Mouse (Mus musculus) heart, embryonic 14.5 days (tissue): ENCODE data around the gene Mylpf. TPM values are rescaled to one million over a fixed set of nuclear protein-coding genes. Genes with fewer than 3 reads are reported as not detected.
A peak's percentile ranks its signal among the peaks of the same experiment; 100 is the strongest.

ENCODE experiments used
- ATAC-seq: fragments of 200-750 bp; cut with Nextera tagmentation; 2 replicates; pipeline ENCODE4 v1.8.0; 2017; ENCODE audit warnings: low read depth, moderate TSS enrichment; ENCODE audit not compliant: insufficient number of reproducible peaks, insufficient read depth, low FRiP score
- H3K27ac ChIP-seq, 2 experiments: fragments of 200-500 bp in 1 of 2; fragments of 300-500 bp in 1 of 2; sonication (generic) in 1 of 2; replicated peaks in 1 of 2; 2 replicates each; pipeline ENCODE4 v1.5.1; 2012 to 2014; ENCODE audit warnings: low read depth in 2 of 2, low read length in 2 of 2, control low read depth in 1 of 2, mild to moderate bottlenecking in 1 of 2, mixed read lengths in 1 of 2; ENCODE audit not compliant: control insufficient read depth in 1 of 2, insufficient read depth in 1 of 2
- H3K27me3 ChIP-seq: fragments of 300-500 bp; sonication (generic); 2 replicates; pipeline ENCODE4 v1.6.1; 2014; ENCODE audit warnings: mild to moderate bottlenecking, low read length, control low read depth; ENCODE audit not compliant: control insufficient read depth, insufficient read depth
- H3K36me3 ChIP-seq: fragments of 300-500 bp; sonication (generic); 2 replicates; pipeline ENCODE4 v1.6.1; 2014; ENCODE audit warnings: mild to moderate bottlenecking, control low read depth, low read length, mixed read lengths; ENCODE audit not compliant: control insufficient read depth, insufficient read depth
- H3K4me1 ChIP-seq, 2 experiments: fragments of 200-500 bp in 1 of 2; fragments of 300-500 bp in 1 of 2; sonication (generic) in 1 of 2; 2 replicates each; pipeline ENCODE4 v1.6.1; 2012 to 2014; ENCODE audit warnings: low read length in 2 of 2, control low read depth in 1 of 2, mixed read lengths in 1 of 2; ENCODE audit not compliant: control insufficient read depth in 2 of 2, insufficient read depth in 2 of 2
- H3K4me2 ChIP-seq: fragments of 300-500 bp; sonication (generic); 2 replicates; pipeline ENCODE4 v1.6.1; 2014; ENCODE audit warnings: mild to moderate bottlenecking, low read length
- H3K4me3 ChIP-seq, 2 experiments: fragments of 200-500 bp in 1 of 2; fragments of 300-500 bp in 1 of 2; sonication (generic) in 1 of 2; 2 replicates each; pipeline ENCODE4 v1.5.1; 2012 to 2014; ENCODE audit warnings: low read length in 2 of 2, mild to moderate bottlenecking in 2 of 2, control low read depth in 1 of 2, low read depth in 1 of 2, moderate library complexity in 1 of 2; ENCODE audit not compliant: control insufficient read depth in 1 of 2, insufficient read depth in 1 of 2
- H3K9ac ChIP-seq: fragments of 300-500 bp; sonication (generic); 2 replicates; pipeline ENCODE4 v1.6.1; 2014; ENCODE audit warnings: mild to moderate bottlenecking, low read length
- H3K9me3 ChIP-seq: fragments of 300-500 bp; sonication (generic); 2 replicates; pipeline ENCODE4 v1.6.1; 2016; ENCODE audit warnings: low read length, control low read depth; ENCODE audit not compliant: control insufficient read depth
- WGBS: fragments of 180-500 bp; shearing (Covaris S2); extraction: QIAGEN DNeasy Blood & Tissue Kit; methylation state at CpG from one replicate; pipeline ENCODE4 v1.1.7; 2014; 5-methylcytosine and 5-hydroxymethylcytosine counted together
- polyA plus RNA-seq: library from polyadenylated mRNA; unstranded; fragments of >200 nt; fragmentation: Nextera tagmentation; extraction: Ambion mirVana; gene quantifications from 2 replicates; pipeline ENCODE4 v1.2.1, GENCODE M21; 2014

Mylpf gene
- polyA plus RNA-seq, 1 experiment from 2014 or later: 14.9 TPM

DNA sequence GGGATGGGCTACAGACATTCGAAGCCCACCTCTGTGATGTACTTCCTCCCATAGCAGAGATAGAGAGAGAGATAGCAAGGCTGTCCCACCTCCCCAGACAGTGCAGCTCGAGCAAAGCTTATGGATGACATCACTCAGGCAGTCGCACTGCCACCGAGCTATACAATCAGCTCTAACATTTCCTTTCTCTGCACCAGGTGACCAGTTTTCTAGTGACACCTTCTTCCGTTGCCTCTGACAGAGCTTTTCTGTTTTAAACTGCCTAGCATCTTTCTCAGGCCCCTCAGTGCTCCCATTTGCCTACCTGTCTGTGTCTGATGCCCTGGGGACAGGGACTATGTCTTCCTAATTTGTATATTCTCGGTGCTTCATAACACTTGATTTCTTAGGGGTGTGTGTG, 11.8 kb downstream of the Mylpf start:
- Histone ChIP-seq H3K27me3 (no peaks in the 10 kb centered on the region), H3K4me3 (no peak overlapping the region), H3K9me3 (no peaks in the 10 kb centered on the region), H3K27ac (no peak overlapping the region), H3K36me3 (no peaks in the 10 kb centered on the region), H3K4me1 (peaks cover 14 to 18% of the 10 kb centered on the region in 2 experiments), H3K9ac (no peak overlapping the region), H3K4me2 (no peak overlapping the region)
- WGBS: 68% methylated on average over 6 of the region's 6 CpGs
- no peak for ATAC-seq

DNA sequence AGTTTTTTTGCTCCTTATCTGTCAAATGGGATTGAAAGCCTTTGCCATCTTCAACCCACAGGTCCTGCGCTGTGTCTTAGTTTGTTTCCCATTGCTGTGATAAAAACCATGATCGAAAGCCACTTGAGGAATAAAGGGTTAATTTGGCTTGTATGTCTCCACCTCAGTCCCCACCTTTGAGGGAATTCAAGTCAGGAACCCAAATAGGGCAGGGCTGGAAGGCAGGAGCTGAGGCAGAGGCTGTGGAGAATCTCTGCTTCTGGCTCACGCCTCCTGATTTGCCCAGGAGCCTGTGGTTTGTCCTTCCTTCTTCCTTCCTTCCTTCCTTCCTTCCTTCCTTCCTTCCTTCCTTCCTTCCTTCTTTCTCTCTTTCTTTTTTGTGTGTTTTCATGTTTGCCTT, 14.4 kb downstream of the Mylpf start:
- H3K9ac ChIP-seq: no peak overlapping the region
- H3K4me1 ChIP-seq: peaks cover 0 to 3% of the 10 kb centered on the region in 2 experiments
- no peak overlapping the region for H3K27ac ChIP-seq
- ATAC-seq: no peak
- H3K36me3 ChIP-seq: no peaks in the 10 kb centered on the region
- 93% methylated on average over 3 of the region's 3 CpGs for WGBS
- H3K27me3 ChIP-seq: no peaks in the 10 kb centered on the region
- no peaks in the 10 kb centered on the region for H3K9me3 ChIP-seq
- no peak overlapping the region for H3K4me3 ChIP-seq
- no peak overlapping the region for H3K4me2 ChIP-seq

DNA sequence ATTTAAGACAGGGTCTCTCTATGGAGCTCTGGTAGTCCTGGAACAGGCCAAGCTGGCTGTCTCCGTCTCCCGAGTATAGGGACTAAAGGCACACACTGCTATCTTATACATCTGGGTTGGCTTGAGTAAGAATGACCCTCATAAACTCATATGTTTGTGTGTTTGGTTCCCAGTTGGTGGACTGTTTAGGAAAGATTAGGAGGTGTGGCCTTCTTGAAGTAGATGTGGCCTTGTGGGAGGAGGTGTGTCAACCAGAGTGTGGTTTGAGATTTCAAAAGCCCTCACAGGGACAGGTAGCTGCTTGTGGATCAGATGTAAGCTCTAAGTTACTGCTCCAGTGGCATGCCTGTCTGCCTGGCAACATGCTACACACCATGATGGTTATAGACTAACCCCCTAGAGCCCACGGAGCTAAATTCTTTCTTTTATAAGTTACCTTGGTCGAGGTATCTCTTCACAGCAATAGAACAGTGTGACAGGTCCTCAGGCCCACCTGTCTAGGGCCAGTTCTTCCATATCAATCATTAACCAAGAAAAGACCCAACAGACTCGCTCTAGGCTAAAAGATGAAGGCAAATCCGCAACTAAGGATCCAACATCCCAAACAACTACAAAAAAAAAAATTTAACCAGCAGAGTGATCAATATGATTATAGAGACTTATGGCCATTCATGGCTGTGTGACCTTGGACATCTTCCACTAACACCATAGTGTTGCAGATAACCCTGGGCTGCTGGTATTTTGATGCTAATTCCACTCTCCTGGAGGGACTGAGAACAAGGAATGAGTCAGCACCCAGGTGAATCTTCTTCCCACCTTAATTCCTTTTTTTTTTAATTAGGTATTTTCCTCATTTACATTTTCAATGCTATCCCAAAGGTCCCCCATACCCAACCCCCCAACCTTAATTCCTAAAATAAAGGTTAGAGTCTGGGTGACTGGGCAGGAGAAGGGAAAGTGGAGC, 15.1 kb downstream of the Mylpf start:
- no peaks in the 10 kb centered on the region; a peak in 2 of 4 replicates for H3K4me1 ChIP-seq

DNA sequence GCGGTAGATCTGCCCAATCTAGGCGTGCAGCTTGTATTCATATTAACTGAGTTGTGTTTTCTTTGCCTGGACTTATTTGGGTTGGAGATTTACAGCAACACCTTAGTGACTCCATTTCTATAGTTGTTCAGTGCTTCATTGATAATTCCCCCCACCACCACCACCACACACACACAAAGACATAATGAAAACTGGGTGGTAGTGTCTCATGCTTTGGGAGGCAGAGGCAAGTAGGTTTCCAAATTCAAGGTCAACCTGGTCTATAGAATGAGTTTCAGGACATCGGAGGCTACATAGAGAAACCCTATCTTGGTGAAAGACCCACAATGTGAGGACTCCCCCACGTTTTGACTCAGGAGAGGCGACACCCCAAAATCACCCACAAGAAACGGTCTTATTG, 15.9 kb downstream of the Mylpf start:
- Histone ChIP-seq H3K4me3 (no peak overlapping the region), H3K4me2 (no peak overlapping the region), H3K27ac (no peak overlapping the region), H3K36me3 (peaks cover 5% of the 10 kb centered on the region; the same call in 1 of the 2 replicates), H3K9me3 (no peaks in the 10 kb centered on the region), H3K4me1 (no peaks in the 10 kb centered on the region; a peak in 2 of 4 replicates), H3K27me3 (no peaks in the 10 kb centered on the region), H3K9ac (no peak overlapping the region)
- 88% methylated on average over 6 of the region's 6 CpGs for WGBS
- no peak for ATAC-seq

More for the DNA sequence above, 15.1 kb downstream of the Mylpf start:
- no peak for ATAC-seq
- Histone ChIP-seq H3K9me3 (no peaks in the 10 kb centered on the region), H3K4me3 (no peak overlapping the region), H3K27me3 (no peaks in the 10 kb centered on the region), H3K4me2 (no peak overlapping the region), H3K9ac (no peak overlapping the region), H3K36me3 (no peaks in the 10 kb centered on the region), H3K27ac (no peak overlapping the region)
- 80% methylated on average over 6 of the region's 6 CpGs for WGBS

DNA sequence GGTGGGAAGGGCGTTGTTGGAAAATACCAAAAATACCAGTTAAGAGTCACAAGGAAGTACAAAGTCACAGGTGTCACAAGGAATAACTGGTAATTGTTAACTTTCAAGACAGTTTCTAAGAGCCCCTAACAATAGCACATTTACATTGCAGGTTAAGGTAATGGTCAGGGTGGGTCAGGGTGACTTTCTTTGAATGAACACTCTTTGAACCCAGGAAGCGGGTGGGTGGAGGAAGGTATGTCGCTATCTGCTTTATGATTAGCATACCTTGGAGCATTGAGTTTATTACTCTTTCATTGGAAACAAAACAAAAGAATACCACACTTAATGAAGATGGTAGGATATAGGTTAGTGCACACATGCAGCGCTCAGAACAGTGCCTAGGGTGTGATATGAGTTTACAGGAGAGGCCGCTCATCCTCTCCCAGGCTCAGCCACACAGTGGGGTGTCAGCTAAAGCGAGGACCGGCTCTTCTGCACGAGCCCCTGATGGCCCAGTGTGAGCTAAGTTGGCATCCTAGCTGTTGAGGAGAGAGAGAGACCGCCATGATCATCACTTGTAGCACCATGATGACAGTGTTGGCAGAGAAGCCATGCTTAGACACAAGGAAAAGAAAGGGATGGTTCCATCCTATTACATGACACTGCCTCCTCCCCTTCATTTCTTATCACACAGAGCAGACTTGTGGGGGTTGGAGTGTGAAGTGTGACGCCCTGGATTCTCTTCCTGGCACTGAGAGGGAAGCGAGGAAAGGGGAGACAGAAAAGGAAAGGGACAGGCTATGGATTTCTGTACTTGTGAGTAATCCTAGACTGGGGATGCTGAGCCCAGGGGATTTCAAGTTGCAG, 16.7 kb downstream of the Mylpf start:
- no peak overlapping the region for H3K9ac ChIP-seq
- peaks cover 11% of the 10 kb centered on the region for H3K36me3 ChIP-seq
- ATAC-seq: no peak
- no peak overlapping the region for H3K27ac ChIP-seq
- no peaks in the 10 kb centered on the region for H3K9me3 ChIP-seq
- H3K4me1 ChIP-seq: peaks cover 0 to 6% of the 10 kb centered on the region in 2 experiments; a peak in 2 of 4 replicates
- H3K4me3 ChIP-seq: no peak overlapping the region
- H3K4me2 ChIP-seq: no peak overlapping the region
- no peaks in the 10 kb centered on the region for H3K27me3 ChIP-seq
- WGBS: 69% methylated on average over 11 of the region's 11 CpGs

GRCm38 (mm10) chr7:127228615-127229303, 20.1 kb downstream of the Mylpf start:
- Histone ChIP-seq H3K36me3 (peaks cover 20% of the 10 kb centered on the region), H3K27me3 (no peaks in the 10 kb centered on the region), H3K4me2 (no peak overlapping the region), H3K9me3 (no peaks in the 10 kb centered on the region), H3K4me1 (peaks cover 10 to 20% of the 10 kb centered on the region in 2 experiments), H3K27ac (no peak overlapping the region), H3K9ac (no peak overlapping the region), H3K4me3 (no peak overlapping the region)
- ATAC-seq: no peak
- 61% methylated on average over 4 of the region's 4 CpGs for WGBS

GRCm38 (mm10) chr7:127231376-127231775, 22.7 kb downstream of the Mylpf start:
- Histone ChIP-seq H3K4me2 (peak overlapping the region; percentile 84), H3K9ac (peak overlapping the region; percentile 97), H3K27ac (peak overlapping the region in 1 of 2 experiments; percentile 97; a peak in 2 of 4 replicates), H3K27me3 (no peaks in the 10 kb centered on the region), H3K36me3 (peaks cover 37% of the 10 kb centered on the region), H3K4me1 (peaks cover 10 to 26% of the 10 kb centered on the region in 2 experiments), H3K9me3 (no peaks in the 10 kb centered on the region), H3K4me3 (peak overlapping the region; percentile 89 to 99)
- 61% methylated on average over 3 of the region's 3 CpGs for WGBS
- ATAC-seq: no peak
